Mouse (Mus musculus): ENCODE results near the gene Chmp1a. TPM values are rescaled to one million over a fixed set of nuclear protein-coding genes. Genes with fewer than 3 reads are reported as not detected.

Chmp1a gene
- polyA plus RNA-seq, 1 experiment from 2014 or later, result 89.2 TPM

Other genes with a start within 250 kb of the Chmp1a start
- gene Ankrd11, start 170.5 kb downstream of the Chmp1a start, polyA plus RNA-seq (2015; fragmentation: Nextera tagmentation; extraction: Ambion mirVana), result 39.6 and 51.5 TPM in 2 replicates
- gene Spg7, start 149.8 kb downstream of the Chmp1a start, polyA plus RNA-seq (2015; fragmentation: Nextera tagmentation; extraction: Ambion mirVana), result 60.1 and 64.3 TPM in 2 replicates
- 802 and 841 TPM in 2 replicates for gene Rpl13, start 110.4 kb downstream of the Chmp1a start, polyA plus RNA-seq (2015; fragmentation: Nextera tagmentation; extraction: Ambion mirVana)
- gene Cpne7, start 95.4 kb downstream of the Chmp1a start, polyA plus RNA-seq (2015; fragmentation: Nextera tagmentation; extraction: Ambion mirVana), result 0.18 and 0.25 TPM in 2 replicates
- 4.6 and 7.5 TPM in 2 replicates for gene Sult5a1, start 54.4 kb downstream of the Chmp1a start, polyA plus RNA-seq (2015; fragmentation: Nextera tagmentation; extraction: Ambion mirVana)
- gene Dpep1, start 26.5 kb downstream of the Chmp1a start, polyA plus RNA-seq (2015; fragmentation: Nextera tagmentation; extraction: Ambion mirVana), result 5.9 and 7.1 TPM in 2 replicates
- 3.6 and 4.4 TPM in 2 replicates for gene Spata33, start 69 bp upstream of the Chmp1a start, polyA plus RNA-seq (2015; fragmentation: Nextera tagmentation; extraction: Ambion mirVana)
- 17.7 and 20.8 TPM in 2 replicates for gene Cdk10, start 12.1 kb upstream of the Chmp1a start, polyA plus RNA-seq (2015; fragmentation: Nextera tagmentation; extraction: Ambion mirVana)
- gene Spata2l, start 23.5 kb upstream of the Chmp1a start, polyA plus RNA-seq (2015; fragmentation: Nextera tagmentation; extraction: Ambion mirVana), result 3.4 and 4.5 TPM in 2 replicates
- gene Zfp276, start 41.4 kb upstream of the Chmp1a start, polyA plus RNA-seq (2015; fragmentation: Nextera tagmentation; extraction: Ambion mirVana), result 13.2 and 18.4 TPM in 2 replicates
- 19.2 and 22.7 TPM in 2 replicates for gene Vps9d1, start 41.6 kb upstream of the Chmp1a start, polyA plus RNA-seq (2015; fragmentation: Nextera tagmentation; extraction: Ambion mirVana)
- 14.5 and 17.0 TPM in 2 replicates for gene Fanca, start 105.8 kb upstream of the Chmp1a start, polyA plus RNA-seq (2015; fragmentation: Nextera tagmentation; extraction: Ambion mirVana)
- 0.33 and 1.4 TPM in 2 replicates for gene Spire2, start 120.0 kb upstream of the Chmp1a start, polyA plus RNA-seq (2015; fragmentation: Nextera tagmentation; extraction: Ambion mirVana)
- 137 and 144 TPM in 2 replicates for gene Tcf25, start 161.0 kb upstream of the Chmp1a start, polyA plus RNA-seq (2015; fragmentation: Nextera tagmentation; extraction: Ambion mirVana)
- 0.08 TPM in 1 of 2 replicates, not detected in the other for gene Mc1r, start 194.3 kb upstream of the Chmp1a start, polyA plus RNA-seq (2015; fragmentation: Nextera tagmentation; extraction: Ambion mirVana)
- gene Tubb3, start 198.7 kb upstream of the Chmp1a start, polyA plus RNA-seq (2015; fragmentation: Nextera tagmentation; extraction: Ambion mirVana), result 2.1 and 21.6 TPM in 2 replicates
- 25.7 and 33.3 TPM in 2 replicates for gene Def8, start 210.8 kb upstream of the Chmp1a start, polyA plus RNA-seq (2015; fragmentation: Nextera tagmentation; extraction: Ambion mirVana)